Mouse (Mus musculus) stomach, postnatal 0 days (tissue): ENCODE results near the gene Tmem196. TPM values are rescaled to one million over a fixed set of nuclear protein-coding genes. Genes with fewer than 3 reads are reported as not detected.
A peak's percentile ranks its signal among the peaks of the same experiment; 100 is the strongest.
"Not testable (repeated sequence)": the region's sequence is repeated elsewhere in the genome, so short reads cannot be mapped to it uniquely, and the experiment has no call there.

Experiments
- ATAC-seq: fragments of 200-750 bp; cut with Nextera tagmentation; 2 replicates; pipeline ENCODE4 v1.8.0; 2017; ENCODE audit not compliant: low FRiP score, low TSS enrichment
- DNase-seq: peaks from one replicate; pipeline ENCODE4 v3.0.0-alpha.2; 2016; ENCODE audit warnings: low spot score
- H3K27ac ChIP-seq: fragments of 300-500 bp; sonication (generic); replicated peaks from 2 replicates; pipeline ENCODE4 v1.5.1; 2014; ENCODE audit warnings: mild to moderate bottlenecking, control low read depth
- H3K27me3 ChIP-seq: fragments of 300-500 bp; sonication (generic); 2 replicates; pipeline ENCODE4 v1.6.1; 2014; ENCODE audit warnings: low read length; ENCODE audit not compliant: control insufficient read depth, insufficient read depth
- H3K36me3 ChIP-seq: fragments of 300-500 bp; sonication (generic); 2 replicates; pipeline ENCODE4 v1.6.1; 2014; ENCODE audit warnings: low read length, mixed read lengths; ENCODE audit not compliant: control insufficient read depth, insufficient read depth
- H3K4me1 ChIP-seq: fragments of 300-500 bp; sonication (generic); replicated peaks from 2 replicates; pipeline ENCODE4 v1.6.1; 2014; ENCODE audit warnings: antibody characterized with exemption; ENCODE audit not compliant: control insufficient read depth, insufficient read depth
- H3K4me2 ChIP-seq: fragments of 300-500 bp; sonication (generic); replicated peaks from 2 replicates; pipeline ENCODE4 v1.6.1; 2014; ENCODE audit warnings: low read depth, mild to moderate bottlenecking, control low read depth, moderate library complexity
- H3K4me3 ChIP-seq: fragments of 300-500 bp; sonication (generic); 2 replicates; pipeline ENCODE4 v1.5.1; 2014; ENCODE audit warnings: low read depth, low read length, control low read depth
- H3K9ac ChIP-seq: fragments of 300-500 bp; sonication (generic); 2 replicates; pipeline ENCODE4 v1.6.1; 2014; ENCODE audit warnings: mild to moderate bottlenecking, low read length, control low read depth, mixed read lengths
- H3K9me3 ChIP-seq: fragments of 300-500 bp; sonication (generic); 2 replicates; pipeline ENCODE4 v1.6.1; 2016; ENCODE audit warnings: low read length; ENCODE audit not compliant: control insufficient read depth
- CTCF ChIP-seq: IDR thresholded peaks from 2 replicates; pipeline ENCODE4 v1.5.1; 2016; ENCODE audit warnings: antibody characterized with exemption, low read depth, mild to moderate bottlenecking, moderate library complexity
- EP300 ChIP-seq: optimal IDR thresholded peaks from 2 replicates; pipeline ENCODE3; 2016; ENCODE audit warnings: antibody characterized with exemption
- WGBS: fragments of 180-500 bp; shearing (Covaris S2); extraction: QIAGEN DNeasy Blood & Tissue Kit; methylation state at CpG from one replicate; pipeline ENCODE4 v1.1.7; 2014; 5-methylcytosine and 5-hydroxymethylcytosine counted together
- polyA plus RNA-seq: library from polyadenylated mRNA; unstranded; fragments of >200 nt; fragmentation: Nextera tagmentation; extraction: Ambion mirVana; gene quantifications from 2 replicates; pipeline ENCODE4 v1.2.1, GENCODE M21; 2015

Tmem196 gene
- polyA plus RNA-seq, 1 experiment from 2014 or later: 0.73 TPM

DNA sequence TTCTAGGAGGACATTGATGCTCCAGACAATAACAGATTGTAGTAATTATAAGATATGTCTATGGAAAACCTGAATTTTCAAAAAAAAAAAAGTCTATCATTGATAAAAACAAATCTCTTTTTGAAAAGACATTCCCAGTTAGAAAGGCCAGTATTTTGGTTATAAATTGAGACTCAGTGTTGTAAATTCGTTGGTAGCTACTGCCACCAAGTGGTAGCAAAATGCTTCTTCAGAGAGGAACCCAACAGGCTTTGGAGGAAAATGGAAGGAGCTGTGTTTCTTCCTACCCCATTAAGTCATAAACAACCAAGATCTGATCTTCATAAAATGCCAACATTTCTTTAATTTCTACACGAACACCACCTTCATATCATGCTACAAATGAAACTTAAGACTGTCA is 36.1 kb downstream of the Tmem196 start:
- Histone ChIP-seq H3K9me3 (no peaks in the 10 kb centered on the region), H3K36me3 (no peaks in the 10 kb centered on the region), H3K9ac (no peak overlapping the region), H3K27ac (no peak overlapping the region), H3K27me3 (no peaks in the 10 kb centered on the region), H3K4me3 (no peak overlapping the region), H3K4me2 (no peak overlapping the region), H3K4me1 (no peaks in the 10 kb centered on the region)
- 1% methylated on average over 2 of the region's 2 CpGs for whole genome bisulfite sequencing
- ATAC-seq: no peak
- TF ChIP-seq EP300 (no peak), CTCF (peak; percentile 90)
- peak; percentile 13 for DNase-seq

DNA sequence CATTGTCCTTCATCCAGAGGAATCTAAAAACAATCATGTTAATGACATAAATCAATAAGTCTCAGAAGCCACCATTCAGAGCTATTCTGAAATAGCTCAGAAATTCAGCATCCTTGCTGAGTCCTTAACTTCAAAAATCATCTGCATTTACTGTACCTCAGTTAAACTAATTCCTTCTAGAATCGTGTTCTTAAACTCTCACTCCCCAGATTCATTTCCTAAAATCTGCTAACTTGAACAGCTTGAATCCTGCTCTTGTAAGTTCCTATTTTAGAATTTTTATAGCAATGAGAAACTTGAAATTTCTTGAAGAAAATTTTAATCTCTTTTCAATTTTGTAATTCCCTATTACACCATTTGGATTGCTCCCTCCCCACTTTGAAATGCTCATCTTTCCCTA is 52.6 kb downstream of the Tmem196 start:
- TF ChIP-seq CTCF: no peak
- no peak for TF ChIP-seq EP300
- ATAC-seq (no peak), DNase-seq (no peak)
- Histone ChIP-seq H3K9me3 (no peaks in the 10 kb centered on the region), H3K4me3 (no peak overlapping the region), H3K4me2 (no peak overlapping the region), H3K27ac (no peak overlapping the region), H3K9ac (no peak overlapping the region), H3K4me1 (no peaks in the 10 kb centered on the region), H3K36me3 (no peaks in the 10 kb centered on the region), H3K27me3 (no peaks in the 10 kb centered on the region)
- WGBS: 83% methylated on average over 1 of the region's 1 CpGs

DNA sequence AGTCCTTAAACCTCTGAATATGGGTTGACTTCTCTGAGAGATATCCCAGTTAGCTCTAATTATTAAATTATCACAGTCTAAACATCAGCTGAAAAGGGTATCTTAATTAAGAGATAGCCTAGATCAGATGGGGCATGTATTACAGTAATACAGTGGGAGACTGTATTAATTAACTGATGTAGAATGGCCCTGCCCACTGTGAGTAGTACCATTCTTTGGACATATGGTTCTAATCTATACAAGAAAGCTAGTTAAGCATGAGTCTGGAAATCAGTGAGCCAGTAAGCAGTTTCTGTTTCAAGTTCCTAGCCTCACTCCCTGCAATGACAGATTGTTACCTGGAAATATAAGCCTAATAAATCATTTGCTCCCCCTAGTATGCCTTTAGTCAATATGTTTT is 58.7 kb downstream of the Tmem196 start:
- Histone ChIP-seq H3K4me2 (no peak overlapping the region), H3K27me3 (no peaks in the 10 kb centered on the region), H3K9ac (no peak overlapping the region), H3K4me1 (no peaks in the 10 kb centered on the region), H3K4me3 (no peak overlapping the region), H3K27ac (no peak overlapping the region), H3K9me3 (no peaks in the 10 kb centered on the region), H3K36me3 (no peaks in the 10 kb centered on the region)
- ATAC-seq (no peak), DNase-seq (no peak)
- TF ChIP-seq CTCF (no peak), EP300 (no peak)

DNA sequence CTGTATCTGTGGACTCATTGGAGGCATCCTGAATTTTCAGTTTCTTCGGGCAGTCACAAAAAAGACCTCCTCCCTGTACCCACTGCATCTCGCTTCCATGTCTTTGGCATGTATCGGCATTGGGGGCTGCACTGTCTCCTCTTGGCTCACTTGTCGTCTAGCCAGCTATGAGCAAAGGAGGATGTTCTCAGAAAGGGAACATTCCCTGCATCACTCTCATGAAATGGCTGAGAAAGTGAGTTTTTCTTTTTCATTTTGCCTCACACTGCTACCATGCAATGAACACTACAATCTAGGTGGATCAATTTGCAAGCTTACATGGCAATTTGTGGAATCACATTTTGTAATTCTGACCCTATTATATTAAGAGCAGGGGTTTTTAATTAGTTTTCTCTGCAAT is 69.1 kb downstream of the Tmem196 start:
- H3K27me3 ChIP-seq: no peaks in the 10 kb centered on the region
- WGBS: 76% methylated on average over 4 of the region's 4 CpGs
- H3K27ac ChIP-seq: no peak overlapping the region

DNA sequence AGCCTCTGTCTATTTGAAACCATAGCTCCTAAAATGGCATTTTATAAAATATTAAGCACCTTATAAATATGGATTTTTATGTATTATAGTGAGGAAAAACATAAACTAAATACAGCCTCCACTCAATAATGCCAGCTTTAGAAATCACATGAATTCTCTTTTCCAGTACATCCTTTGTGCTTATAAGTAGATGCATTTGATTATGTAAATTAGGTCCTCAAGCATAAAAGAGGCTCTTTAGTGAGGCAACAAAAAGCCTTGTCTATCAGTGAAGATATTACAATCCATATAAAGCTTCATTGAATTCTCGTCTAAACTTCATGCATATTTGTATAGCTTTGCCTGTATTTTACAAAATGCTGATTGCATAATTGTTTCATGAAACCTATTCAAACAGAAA is 69.6 kb downstream of the Tmem196 start:
- H3K36me3 ChIP-seq: no peaks in the 10 kb centered on the region
- H3K4me1 ChIP-seq: no peaks in the 10 kb centered on the region
- no peak overlapping the region for H3K27ac ChIP-seq
- no peaks in the 10 kb centered on the region for H3K9me3 ChIP-seq
- DNase-seq: no peak
- H3K4me3 ChIP-seq: no peak overlapping the region
- TF ChIP-seq EP300 (no peak), CTCF (no peak)
- no peak for ATAC-seq
- no peaks in the 10 kb centered on the region for H3K27me3 ChIP-seq
- 56% methylated on average over 1 of the region's 1 CpGs for WGBS
- no peak overlapping the region for H3K4me2 ChIP-seq
- no peak overlapping the region for H3K9ac ChIP-seq

More for the DNA sequence above, 69.1 kb downstream of the Tmem196 start:
- DNase-seq (no peak), ATAC-seq (no peak)
- no peak overlapping the region for H3K4me3 ChIP-seq
- H3K4me1 ChIP-seq: no peaks in the 10 kb centered on the region
- no peak overlapping the region for H3K9ac ChIP-seq
- TF ChIP-seq EP300 (no peak), CTCF (no peak)
- H3K36me3 ChIP-seq: no peaks in the 10 kb centered on the region
- no peaks in the 10 kb centered on the region for H3K9me3 ChIP-seq
- H3K4me2 ChIP-seq: no peak overlapping the region

DNA sequence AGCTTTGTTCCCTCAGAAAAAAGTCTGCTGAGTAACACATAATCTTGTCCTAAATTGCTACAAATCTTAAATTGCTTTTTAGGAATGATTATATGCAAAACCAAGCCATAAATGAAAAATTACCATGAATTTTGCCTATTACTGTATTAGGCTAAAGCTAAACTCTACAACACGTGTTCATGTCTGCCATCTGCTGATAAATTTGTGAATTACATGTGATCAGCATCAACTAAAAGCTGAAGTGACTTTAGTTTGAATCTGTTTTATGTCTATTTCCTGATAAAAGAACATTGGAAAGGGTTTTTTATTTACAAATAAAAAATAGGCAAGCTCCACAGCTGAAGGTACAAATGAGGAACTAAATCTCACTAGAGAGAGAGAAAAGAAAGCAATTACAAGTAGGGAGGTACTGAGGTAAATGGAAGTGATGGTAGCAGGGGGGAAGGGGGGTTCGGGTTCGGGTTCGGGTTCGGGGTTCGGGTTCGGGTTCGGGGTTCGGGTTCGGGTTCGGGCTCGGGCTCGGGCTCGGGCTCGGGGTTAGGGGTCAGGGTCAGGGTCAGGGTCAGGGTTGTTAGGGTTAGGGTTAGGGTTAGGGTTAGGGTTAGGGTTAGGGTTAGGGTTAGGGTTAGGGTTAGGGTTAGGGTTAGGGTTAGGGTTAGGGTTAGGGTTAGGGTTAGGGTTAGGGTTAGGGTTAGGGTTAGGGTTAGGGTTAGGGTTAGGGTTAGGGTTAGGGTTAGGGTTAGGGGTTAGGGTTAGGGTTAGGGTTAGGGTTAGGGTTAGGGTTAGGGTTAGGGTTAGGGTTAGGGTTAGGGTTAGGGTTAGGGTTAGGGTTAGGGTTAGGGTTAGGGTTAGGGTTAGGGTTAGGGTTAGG is 82.7 kb downstream of the Tmem196 start:
- H3K27me3 ChIP-seq, H3K4me3 ChIP-seq, H3K4me1 ChIP-seq, H3K27ac ChIP-seq, H3K9me3 ChIP-seq, ATAC-seq, H3K4me2 ChIP-seq, H3K9ac ChIP-seq, H3K36me3 ChIP-seq: not testable (repeated sequence)
- TF ChIP-seq CTCF: peak; percentile 77
- WGBS: 81% methylated on average over 15 of the region's 15 CpGs
- peak; percentile 21 for DNase-seq
